Mouse (Mus musculus) E14TG2a.4 (cell line): ENCODE data around the gene Hes7.

Experiments used
- CTCF ChIP-seq: conservative IDR thresholded peaks from 2 replicates; pipeline ENCODE4 v1.5.1; 2014; ENCODE audit warnings: low read length
- NANOG ChIP-seq: IDR thresholded peaks from 2 replicates; pipeline ENCODE4 v1.6.1; 2014; ENCODE audit warnings: borderline replicate concordance, low read length, mixed read lengths

DNA sequence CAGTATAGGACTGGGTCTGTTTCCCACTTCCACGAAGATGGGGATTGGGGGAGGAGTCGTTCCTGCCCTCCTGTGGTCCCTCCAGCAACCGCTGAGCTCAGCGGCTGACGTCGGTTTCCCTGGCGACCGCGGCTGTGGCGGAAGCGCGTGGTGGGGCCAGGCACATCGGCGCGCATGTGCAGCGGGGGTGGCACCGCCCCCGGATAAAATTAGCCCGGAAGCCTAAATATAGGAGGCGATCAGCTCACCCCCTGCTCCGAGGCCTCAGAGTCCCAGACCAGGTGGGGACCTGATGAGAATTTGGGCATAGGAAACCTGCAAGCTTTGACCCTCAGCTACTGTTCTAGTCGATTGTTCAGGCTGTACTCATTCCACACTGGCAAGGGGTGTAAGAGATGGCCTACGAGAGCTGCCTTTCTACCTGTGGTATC lies 20.3 kb upstream of the Hes7 start:
- TF ChIP-seq CTCF (no peak), NANOG (no peak)
